Mouse (Mus musculus) neural tube, embryonic 10.5 days (tissue): Measurements from ENCODE around the gene Reg4.

Experiments
- DNase-seq: peaks from one replicate; pipeline ENCODE4 v3.0.0-alpha.2; 2017; ENCODE audit warnings: low spot score; ENCODE audit errors: extremely low spot score

The Reg4 gene

GRCm38 (mm10) chr3:98280933-98281678 lies 59.1 kb downstream of the Reg4 start:
- DNase-seq, result peak; percentile 51

GRCm38 (mm10) chr3:98282422-98282821 lies 60.5 kb downstream of the Reg4 start:
- no peak for DNase-seq

GRCm38 (mm10) chr3:98283205-98283604 lies 61.2 kb downstream of the Reg4 start:
- DNase-seq, result no peak
